Mouse (Mus musculus): ENCODE data around the gene Map4k2. TPM values are rescaled to one million over a fixed set of nuclear protein-coding genes. Genes with fewer than 3 reads are reported as not detected.

The Map4k2 gene
- polyA plus RNA-seq, 1 experiment from 2014 or later: 15.0 TPM

DNA sequence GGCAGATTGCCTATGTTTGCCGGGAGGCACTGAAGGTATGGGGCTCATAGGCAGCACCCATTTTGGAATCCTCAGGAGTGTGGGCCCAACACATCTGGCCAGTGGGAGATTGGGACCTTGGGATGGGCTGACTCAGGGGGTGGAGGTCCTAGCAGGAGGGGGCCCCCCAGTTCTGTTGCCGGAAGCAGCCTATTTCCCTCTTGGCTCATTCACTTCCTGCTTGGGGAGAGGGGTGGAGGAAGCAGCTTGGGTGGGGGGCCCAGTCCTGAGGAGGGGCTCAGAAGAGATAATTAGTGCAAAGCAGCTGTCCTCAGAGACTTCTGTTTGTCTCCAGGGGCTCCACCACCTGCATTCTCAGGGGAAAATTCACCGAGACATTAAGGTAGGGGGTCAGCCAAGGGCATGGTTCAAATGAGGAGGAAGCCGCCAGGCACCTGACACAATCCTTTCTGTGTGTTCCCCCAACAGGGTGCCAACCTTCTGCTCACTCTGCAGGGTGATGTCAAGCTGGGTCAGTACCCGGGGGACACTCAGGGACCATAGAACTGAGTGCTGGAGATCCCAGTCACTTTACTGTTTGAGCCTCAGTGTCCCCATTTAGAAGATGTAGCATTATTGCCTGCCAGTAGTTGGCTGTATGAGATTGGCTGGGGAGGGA is 1.5 kb downstream of the Map4k2 start:
- WGBS: 74% methylated on average over 5 of the region's 5 CpGs
- H3K36me3 ChIP-seq: peaks cover 73% of the 10 kb centered on the region

DNA sequence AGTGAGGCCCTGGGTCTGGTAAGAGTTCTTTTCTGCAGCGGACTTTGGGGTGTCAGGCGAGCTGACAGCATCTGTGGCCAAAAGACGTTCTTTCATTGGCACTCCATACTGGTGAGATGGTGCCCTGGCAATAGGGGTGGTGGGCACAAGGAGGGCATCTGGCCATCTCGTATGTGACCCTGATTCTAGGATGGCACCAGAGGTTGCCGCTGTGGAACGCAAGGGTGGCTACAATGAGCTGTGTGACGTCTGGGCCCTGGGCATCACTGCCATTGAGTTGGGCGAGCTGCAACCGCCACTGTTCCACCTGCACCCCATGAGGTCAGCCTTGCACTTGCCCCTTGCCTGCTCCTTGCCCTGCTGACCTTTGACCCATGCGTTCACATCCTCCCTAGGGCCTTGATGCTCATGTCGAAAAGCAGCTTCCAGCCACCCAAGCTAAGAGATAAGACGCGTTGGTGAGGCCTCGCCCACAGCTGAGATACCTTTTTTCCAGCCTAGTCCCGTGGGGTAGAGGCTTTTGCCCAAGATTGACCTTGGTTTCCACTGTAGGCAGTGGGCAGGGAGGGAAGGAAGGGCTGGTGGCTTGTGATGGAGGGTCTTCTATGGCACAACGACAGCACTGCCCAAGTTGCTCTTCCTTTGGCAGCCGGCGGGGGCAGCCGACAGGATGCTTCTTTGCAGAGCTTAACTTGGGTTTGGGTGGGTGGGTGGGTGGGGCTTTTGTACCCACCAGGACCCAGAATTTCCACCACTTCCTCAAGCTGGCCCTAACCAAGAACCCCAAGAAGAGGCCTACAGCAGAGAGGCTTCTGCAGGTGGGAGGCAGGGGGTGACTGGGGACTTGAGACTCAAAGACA is 2.4 kb downstream of the Map4k2 start:
- no peak overlapping the region for H3K27ac ChIP-seq
- H3K4me3 ChIP-seq: no peak overlapping the region
- peaks cover 67% of the 10 kb centered on the region for H3K36me3 ChIP-seq
- no peak for DNase-seq (ENCODE audit: low spot score)
- 72% methylated on average over 19 of the region's 19 CpGs for WGBS
- H3K4me1 ChIP-seq: peaks cover 61% of the 10 kb centered on the region
- H3K27me3 ChIP-seq (ENCODE audit: insufficient read depth, poor library complexity, severe bottlenecking): 0 out of 2 replicates have a peak, but pooled peaks cover 7% of the 10 kb centered on the region
- H3K9me3 ChIP-seq: no peaks in the 10 kb centered on the region

More for the DNA sequence above, 1.5 kb downstream of the Map4k2 start:
- H3K4me3 ChIP-seq: peak overlapping the region; percentile 84; the same call in 1 of the 2 replicates
- no peak for DNase-seq (ENCODE audit: low spot score)
- H3K9me3 ChIP-seq: no peaks in the 10 kb centered on the region
- peaks cover 61% of the 10 kb centered on the region for H3K4me1 ChIP-seq
- 0 out of 2 replicates have a peak, but pooled peaks cover 7% of the 10 kb centered on the region for H3K27me3 ChIP-seq (ENCODE audit: insufficient read depth, poor library complexity, severe bottlenecking)
- H3K27ac ChIP-seq: 0 out of 2 replicates have a peak overlapping the region, but pooled peaks have one; percentile 91

DNA sequence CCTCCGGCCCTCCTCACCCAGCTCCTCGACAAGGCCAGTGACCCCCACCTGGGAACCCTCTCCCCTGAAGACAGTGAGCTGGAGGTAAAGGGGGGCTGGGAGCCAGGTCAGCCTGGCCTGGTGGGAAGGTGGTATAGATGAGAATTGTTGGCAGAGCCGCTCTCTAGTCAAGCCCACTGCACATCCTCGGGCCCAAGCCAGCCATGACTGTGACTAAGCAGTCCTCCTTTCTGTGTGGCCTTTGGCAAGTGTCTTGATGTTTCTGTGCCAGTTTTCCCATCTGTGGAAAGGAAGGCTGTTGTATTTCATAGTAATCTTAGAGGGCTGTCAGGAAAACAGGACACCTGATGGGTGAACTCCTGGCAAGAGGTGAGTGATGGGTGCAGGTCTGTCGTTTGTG is 3.1 kb downstream of the Map4k2 start:
- Histone ChIP-seq H3K4me1 (peaks cover 68% of the 10 kb centered on the region), H3K36me3 (peaks cover 62% of the 10 kb centered on the region), H3K27me3 (ENCODE audit: insufficient read depth, poor library complexity, severe bottlenecking) (0 out of 2 replicates have a peak, but pooled peaks cover 7% of the 10 kb centered on the region), H3K9me3 (no peaks in the 10 kb centered on the region), H3K27ac (no peak overlapping the region), H3K4me3 (no peak overlapping the region)
- DNase-seq (ENCODE audit: low spot score): no peak
- 86% methylated on average over 5 of the region's 5 CpGs for WGBS

DNA sequence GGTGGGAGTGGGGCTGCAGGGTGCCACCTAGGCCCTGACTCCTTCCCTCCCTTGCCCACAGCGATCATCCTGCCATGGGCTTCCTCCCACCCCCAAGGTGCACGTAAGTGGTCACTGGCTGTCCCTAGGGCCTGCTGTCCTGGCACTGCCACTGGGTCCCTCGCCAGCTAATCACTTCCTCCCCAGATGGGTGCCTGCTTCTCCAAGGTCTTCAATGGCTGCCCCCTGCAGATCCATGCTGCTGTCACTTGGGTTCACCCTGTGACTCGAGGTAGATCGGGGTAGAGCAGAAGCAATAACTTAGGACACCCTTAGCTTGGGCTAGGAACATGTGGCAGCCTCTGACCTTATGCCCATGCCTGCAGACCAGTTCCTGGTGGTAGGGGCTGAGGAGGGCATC is 5.1 kb downstream of the Map4k2 start:
- peaks cover 50% of the 10 kb centered on the region for H3K36me3 ChIP-seq
- 86% methylated on average over 5 of the region's 5 CpGs for WGBS
- 0 out of 2 replicates have a peak, but pooled peaks cover 11% of the 10 kb centered on the region for H3K27me3 ChIP-seq (ENCODE audit: insufficient read depth, poor library complexity, severe bottlenecking)
- no peaks in the 10 kb centered on the region for H3K9me3 ChIP-seq
- H3K4me3 ChIP-seq: no peak overlapping the region
- H3K4me1 ChIP-seq: peaks cover 66% of the 10 kb centered on the region
- H3K27ac ChIP-seq: no peak overlapping the region
- DNase-seq (ENCODE audit: low spot score): no peak

DNA sequence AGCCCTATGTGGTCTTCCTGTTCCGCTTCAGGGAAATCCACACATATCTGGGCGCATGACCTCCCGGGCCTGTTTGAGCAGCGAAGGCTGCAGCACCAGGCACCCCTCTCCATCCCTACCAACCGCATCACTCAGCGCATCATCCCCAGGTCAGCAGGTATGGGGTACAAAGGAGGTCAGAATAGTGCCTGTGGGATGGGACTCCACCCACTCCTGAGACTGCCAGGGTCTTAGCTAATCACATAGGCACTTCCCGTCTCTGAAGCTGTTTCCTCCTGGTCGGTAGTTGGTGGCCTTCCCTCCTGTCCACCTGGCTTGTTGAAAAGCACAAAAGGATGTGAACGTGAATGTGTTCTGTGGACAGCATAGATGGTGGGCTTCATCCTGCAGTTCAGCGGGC is 5.7 kb downstream of the Map4k2 start:
- Histone ChIP-seq H3K4me3 (no peak overlapping the region), H3K36me3 (peaks cover 55% of the 10 kb centered on the region)
- 81% methylated on average over 10 of the region's 10 CpGs for WGBS

DNA sequence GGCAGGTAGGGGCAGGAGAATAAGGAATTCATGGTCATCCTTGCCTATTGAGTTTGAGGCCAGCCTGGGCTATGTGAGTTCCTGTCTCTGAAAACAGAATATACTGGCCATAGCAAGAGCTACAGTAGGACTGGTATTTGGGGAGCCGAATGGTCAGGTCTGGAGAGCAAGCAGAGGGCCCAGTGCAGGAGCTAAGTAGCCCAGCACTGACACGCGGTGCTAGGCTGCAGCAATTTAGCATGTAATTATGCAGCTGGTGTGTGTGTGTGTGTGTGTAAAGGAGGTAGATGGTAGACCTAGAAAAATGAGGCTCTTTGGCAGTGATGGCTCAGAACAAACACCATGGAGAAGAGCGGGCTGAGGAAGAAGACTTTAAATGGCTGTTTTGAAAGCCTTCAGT is 6.7 kb downstream of the Map4k2 start:
- Histone ChIP-seq H3K36me3 (peaks cover 53% of the 10 kb centered on the region), H3K27ac (no peak overlapping the region), H3K4me1 (peaks cover 56% of the 10 kb centered on the region), H3K9me3 (no peaks in the 10 kb centered on the region), H3K4me3 (no peak overlapping the region), H3K27me3 (ENCODE audit: insufficient read depth, poor library complexity, severe bottlenecking) (0 out of 2 replicates have a peak, but pooled peaks cover 4% of the 10 kb centered on the region)
- no peak for DNase-seq (ENCODE audit: low spot score)
- 89% methylated on average over 4 of the region's 4 CpGs for WGBS

More for the DNA sequence above, 5.7 kb downstream of the Map4k2 start:
- Histone ChIP-seq H3K27ac (0 out of 2 replicates have a peak overlapping the region, but pooled peaks have one; percentile 16), H3K4me1 (peaks cover 65% of the 10 kb centered on the region), H3K27me3 (ENCODE audit: insufficient read depth, poor library complexity, severe bottlenecking) (0 out of 2 replicates have a peak, but pooled peaks cover 11% of the 10 kb centered on the region), H3K9me3 (no peaks in the 10 kb centered on the region)
- DNase-seq (ENCODE audit: low spot score): no peak

DNA sequence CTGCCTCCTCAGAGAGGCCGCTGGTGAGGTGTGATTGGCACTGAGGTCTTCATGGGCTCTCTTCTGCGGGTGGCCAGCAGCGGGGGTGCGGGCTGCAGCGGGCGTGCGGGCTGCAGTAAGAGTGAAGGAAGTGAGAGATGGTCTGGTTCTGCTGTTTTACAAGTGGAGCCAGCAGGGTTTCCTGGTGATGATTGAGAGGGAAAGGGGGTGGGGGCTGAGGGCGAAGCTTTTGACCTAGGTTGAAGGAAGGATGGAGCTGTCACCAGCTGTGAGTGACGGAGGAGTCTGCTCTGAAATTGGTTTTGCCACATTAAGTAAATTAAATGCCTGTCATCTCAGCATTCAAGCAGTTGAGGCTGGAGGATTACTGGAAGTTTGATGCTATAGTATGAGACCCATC is 7.8 kb downstream of the Map4k2 start:
- no peak for DNase-seq (ENCODE audit: low spot score)
- 38% methylated on average over 9 of the region's 9 CpGs for WGBS
- Histone ChIP-seq H3K27ac (peak overlapping the region; percentile 70), H3K9me3 (no peaks in the 10 kb centered on the region), H3K4me1 (peaks cover 47% of the 10 kb centered on the region), H3K27me3 (ENCODE audit: insufficient read depth, poor library complexity, severe bottlenecking) (0 out of 2 replicates have a peak, but pooled peaks cover 4% of the 10 kb centered on the region), H3K36me3 (peaks cover 56% of the 10 kb centered on the region), H3K4me3 (no peak overlapping the region)

DNA sequence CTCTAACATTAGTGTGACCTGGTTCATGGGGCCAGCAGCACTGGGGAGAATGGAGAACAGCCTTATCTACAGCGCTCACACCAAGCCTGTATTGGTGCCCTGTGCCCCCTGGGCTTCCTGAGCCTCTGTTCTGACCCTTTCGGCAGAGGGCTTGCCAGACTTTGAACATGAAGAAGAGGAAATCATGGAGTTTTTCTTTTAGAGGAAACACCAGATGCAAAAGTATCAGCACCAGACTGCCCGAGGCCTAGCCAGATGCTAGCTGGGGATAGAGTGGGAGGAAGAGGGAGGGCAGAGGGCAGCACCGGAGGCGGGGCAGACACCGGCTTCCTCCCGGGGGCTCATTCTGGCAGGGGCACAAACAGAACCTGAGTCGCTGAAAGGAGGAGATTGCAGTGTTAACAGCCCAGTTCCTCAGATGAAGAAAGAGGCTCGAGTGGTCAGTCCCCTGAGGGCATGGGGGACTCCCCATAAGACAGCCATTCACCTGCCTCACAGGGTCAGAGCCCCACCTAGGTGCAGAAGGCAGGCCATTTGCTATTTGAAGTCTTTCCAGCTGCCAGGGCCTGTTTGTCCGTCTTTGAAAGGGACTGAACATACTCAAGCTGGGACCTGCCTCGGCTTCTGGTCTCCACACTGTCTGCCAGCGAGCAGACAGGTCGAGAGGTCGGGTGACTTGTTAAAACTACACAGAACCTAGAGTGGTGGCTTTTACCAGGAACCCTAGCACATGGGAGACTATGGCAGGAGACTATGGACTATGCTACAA is 8.5 kb downstream of the Map4k2 start:
- Histone ChIP-seq H3K27ac (peak overlapping the region; percentile 81), H3K4me3 (peak overlapping the region; percentile 24), H3K9me3 (no peaks in the 10 kb centered on the region), H3K27me3 (ENCODE audit: insufficient read depth, poor library complexity, severe bottlenecking) (0 out of 2 replicates have a peak, but pooled peaks cover 4% of the 10 kb centered on the region), H3K4me1 (peaks cover 54% of the 10 kb centered on the region), H3K36me3 (peaks cover 56% of the 10 kb centered on the region)
- DNase-seq (ENCODE audit: low spot score): no peak
- WGBS: 33% methylated on average over 14 of the region's 14 CpGs

DNA sequence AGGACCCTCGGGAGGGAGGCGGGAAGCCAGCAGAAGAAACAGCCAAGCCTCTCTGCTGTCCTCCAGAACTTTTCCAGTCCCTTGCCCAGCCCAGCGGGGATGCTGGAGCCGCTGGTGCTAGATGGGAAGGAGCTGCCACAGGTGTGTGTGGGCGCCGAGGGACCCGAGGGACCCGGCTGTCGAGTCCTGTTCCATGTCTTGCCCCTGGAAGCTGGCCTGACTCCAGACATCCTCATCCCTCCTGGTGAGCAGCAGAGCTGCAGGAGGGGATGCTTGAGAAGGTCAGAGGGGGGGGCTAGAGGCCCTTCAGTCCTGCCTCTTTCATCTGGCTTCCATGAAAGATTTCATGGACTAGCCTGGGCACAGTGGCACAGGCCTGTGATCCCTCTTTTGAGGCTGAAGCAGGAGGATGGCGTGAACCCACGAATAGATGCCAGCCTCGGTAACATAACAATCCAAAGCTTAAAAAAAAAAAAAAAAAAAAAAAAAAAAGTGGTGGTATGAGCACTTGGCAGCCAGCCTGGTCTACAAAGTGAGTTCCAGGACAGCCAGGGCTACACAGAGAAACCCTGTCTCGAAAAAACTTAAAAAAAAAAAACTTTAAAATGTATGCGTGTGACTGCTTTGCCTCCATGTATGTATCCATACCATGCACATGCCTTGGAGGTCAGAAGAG is 10.6 kb downstream of the Map4k2 start:
- no peak overlapping the region for H3K27ac ChIP-seq

DNA sequence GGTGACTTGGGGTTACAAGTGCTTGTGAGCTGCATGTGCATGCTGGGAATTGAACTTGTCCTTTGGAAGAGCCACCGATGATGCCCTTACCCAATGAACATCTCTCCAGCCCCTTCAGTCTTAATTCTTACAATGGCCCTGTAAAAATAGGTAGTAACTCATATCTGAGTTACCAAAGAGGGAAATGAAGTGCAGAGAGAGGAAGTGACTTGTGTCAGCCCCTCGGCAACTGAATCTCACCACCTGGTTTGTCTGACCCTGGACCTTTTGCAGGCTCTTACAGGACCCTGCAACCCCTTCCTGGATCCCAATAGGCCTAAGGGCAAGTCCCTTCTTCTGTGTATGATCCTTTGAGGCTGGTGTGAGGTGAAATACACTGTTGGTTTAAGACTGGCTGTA is 11.2 kb downstream of the Map4k2 start:
- WGBS: 85% methylated on average over 2 of the region's 2 CpGs
- no peaks in the 10 kb centered on the region for H3K9me3 ChIP-seq
- DNase-seq (ENCODE audit: low spot score): no peak
- H3K27me3 ChIP-seq (ENCODE audit: insufficient read depth, poor library complexity, severe bottlenecking): 0 out of 2 replicates have a peak, but pooled peaks cover 4% of the 10 kb centered on the region
- peaks cover 33% of the 10 kb centered on the region for H3K36me3 ChIP-seq
- peaks cover 38% of the 10 kb centered on the region for H3K4me1 ChIP-seq
- no peak overlapping the region for H3K4me3 ChIP-seq
- no peak overlapping the region for H3K27ac ChIP-seq

More for the DNA sequence above, 10.6 kb downstream of the Map4k2 start:
- no peaks in the 10 kb centered on the region for H3K9me3 ChIP-seq
- peaks cover 38% of the 10 kb centered on the region for H3K36me3 ChIP-seq
- 62% methylated on average over 14 of the region's 14 CpGs for WGBS
- H3K4me3 ChIP-seq: no peak overlapping the region
- H3K4me1 ChIP-seq: peaks cover 44% of the 10 kb centered on the region
- no peak for DNase-seq (ENCODE audit: low spot score)
- H3K27me3 ChIP-seq (ENCODE audit: insufficient read depth, poor library complexity, severe bottlenecking): 0 out of 2 replicates have a peak, but pooled peaks cover 4% of the 10 kb centered on the region

DNA sequence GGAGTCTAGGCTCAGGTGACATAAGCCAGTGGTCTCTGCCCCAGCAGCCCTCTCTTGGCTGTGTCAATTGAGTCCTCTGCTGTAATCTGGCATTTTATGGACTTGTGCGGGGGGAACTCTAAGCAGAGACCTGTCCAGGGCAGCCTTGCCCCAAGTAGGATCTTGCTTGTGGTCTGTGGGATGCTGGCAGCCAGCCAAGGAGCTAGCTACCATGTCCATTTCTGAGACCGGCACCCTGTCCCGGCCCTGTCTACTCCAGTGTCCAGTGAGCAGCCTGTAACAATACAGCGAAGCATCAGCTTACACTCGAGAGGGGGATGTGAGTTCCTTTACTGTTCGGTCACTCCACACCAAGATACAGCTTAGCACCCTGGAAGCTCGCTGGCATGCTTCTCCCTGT is 13.1 kb downstream of the Map4k2 start:
- Histone ChIP-seq H3K27me3 (ENCODE audit: insufficient read depth, poor library complexity, severe bottlenecking) (0 out of 2 replicates have a peak, but pooled peaks cover 4% of the 10 kb centered on the region), H3K36me3 (peaks cover 25% of the 10 kb centered on the region), H3K4me1 (peaks cover 27% of the 10 kb centered on the region), H3K27ac (no peak overlapping the region), H3K4me3 (no peak overlapping the region), H3K9me3 (no peaks in the 10 kb centered on the region)
- WGBS: 81% methylated on average over 7 of the region's 7 CpGs
- no peak for DNase-seq (ENCODE audit: low spot score)

DNA sequence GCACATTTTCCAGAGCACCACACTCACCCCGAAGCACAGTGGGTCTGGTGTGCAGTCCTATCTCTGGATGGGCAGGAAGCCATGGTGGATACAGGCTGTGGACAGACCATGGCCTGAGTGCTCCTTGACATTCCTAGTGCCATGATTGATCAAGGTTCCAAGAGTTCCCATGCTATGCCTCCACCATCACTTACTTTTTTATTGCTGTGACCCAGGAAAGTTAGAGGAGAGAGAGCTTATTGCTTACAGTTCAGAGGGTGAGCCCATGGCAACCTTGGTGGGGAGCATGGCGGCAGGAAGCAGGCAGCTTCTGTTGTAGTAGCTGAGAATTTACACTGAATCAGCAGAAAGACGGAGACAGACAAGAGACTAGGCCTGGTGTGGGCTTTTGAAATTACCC is 20.4 kb downstream of the Map4k2 start:
- Histone ChIP-seq H3K9me3 (no peaks in the 10 kb centered on the region), H3K36me3 (peaks cover 16% of the 10 kb centered on the region), H3K4me3 (no peak overlapping the region), H3K4me1 (peaks cover 16% of the 10 kb centered on the region), H3K27ac (no peak overlapping the region), H3K27me3 (ENCODE audit: insufficient read depth, poor library complexity, severe bottlenecking) (no peaks in the 10 kb centered on the region)
- WGBS: 84% methylated on average over 3 of the region's 3 CpGs
- no peak for DNase-seq (ENCODE audit: low spot score)
